Mouse (Mus musculus) adrenal gland, adult (tissue): ENCODE results near the gene Zbp1.

ENCODE experiments used
- DNase-seq, 2 experiments: peaks; one replicate each; pipeline ENCODE4 v3.0.0; 2022 to 2023; ENCODE audit warnings: low spot score in 1 of 2; ENCODE audit not compliant: inconsistent age in 2 of 2

Zbp1 gene

DNA sequence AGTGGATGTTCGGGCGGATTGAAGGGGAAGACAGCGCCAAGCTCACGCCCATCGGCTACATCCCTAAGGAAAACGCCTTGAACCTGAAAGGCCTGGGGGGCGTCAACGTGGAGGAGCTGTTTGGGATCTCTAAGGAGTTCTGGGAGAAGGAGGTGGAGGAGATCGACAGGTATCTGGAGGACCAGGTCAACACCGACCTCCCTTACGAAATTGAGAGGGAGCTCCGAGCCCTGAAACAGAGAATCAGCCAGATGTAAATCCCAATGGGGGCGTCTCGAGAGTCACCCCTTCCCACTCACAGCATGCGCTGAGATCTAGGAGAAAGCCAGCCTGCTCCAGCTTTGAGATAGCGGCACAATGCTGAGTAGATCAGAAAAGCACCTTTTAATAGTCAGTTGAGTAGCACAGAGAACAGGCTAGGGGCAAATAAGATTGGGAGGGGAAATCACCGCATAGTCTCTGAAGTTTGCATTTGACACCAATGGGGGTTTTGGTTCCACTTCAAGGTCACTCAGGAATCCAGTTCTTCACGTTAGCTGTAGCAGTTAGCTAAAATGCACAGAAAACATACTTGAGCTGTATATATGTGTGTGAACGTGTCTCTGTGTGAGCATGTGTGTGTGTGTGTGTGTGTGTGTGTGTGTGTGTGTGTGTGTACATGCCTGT, 60.2 kb downstream of the Zbp1 start:
- no peak for DNase-seq

DNA sequence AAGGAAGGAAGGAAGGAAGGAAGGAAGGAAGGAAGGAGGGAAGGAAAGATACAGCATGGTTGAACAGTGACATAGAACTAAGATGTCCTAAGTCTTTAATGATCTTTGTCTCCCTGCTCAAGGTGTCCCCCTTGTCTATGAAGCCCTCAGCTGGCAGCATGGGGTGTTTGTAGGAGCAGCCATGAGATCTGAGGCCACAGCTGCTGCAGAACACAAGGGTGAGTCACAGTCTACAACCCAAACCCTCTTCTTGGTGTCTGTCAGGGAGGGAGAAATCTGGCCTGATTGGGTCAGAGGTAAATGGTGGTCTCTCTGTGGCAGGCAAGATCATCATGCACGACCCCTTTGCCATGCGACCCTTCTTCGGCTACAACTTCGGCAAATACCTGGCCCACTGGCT, 60.9 kb downstream of the Zbp1 start:
- peak in 1 of 2 experiments; percentile 33 for DNase-seq

DNA sequence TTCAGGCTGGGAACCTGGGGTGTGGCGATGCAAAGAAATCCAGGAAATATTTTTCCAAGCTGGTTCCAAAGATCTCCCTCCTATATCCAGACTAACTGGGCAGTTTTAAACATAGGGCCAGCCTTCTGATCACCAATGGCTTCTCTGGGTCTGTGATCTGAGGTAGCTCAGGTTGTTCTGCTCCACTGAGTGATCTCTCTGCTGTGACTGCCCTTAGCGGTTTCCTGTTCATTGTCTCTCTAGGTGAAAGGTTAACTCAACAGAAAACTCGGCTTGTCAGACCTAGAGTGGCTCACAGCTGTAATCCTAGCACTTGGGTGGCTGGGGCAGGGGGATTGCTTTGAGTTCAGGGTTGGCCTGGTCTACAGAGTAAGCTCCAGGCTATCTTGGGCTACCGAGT, 61.3 kb downstream of the Zbp1 start:
- DNase-seq: no peak

DNA sequence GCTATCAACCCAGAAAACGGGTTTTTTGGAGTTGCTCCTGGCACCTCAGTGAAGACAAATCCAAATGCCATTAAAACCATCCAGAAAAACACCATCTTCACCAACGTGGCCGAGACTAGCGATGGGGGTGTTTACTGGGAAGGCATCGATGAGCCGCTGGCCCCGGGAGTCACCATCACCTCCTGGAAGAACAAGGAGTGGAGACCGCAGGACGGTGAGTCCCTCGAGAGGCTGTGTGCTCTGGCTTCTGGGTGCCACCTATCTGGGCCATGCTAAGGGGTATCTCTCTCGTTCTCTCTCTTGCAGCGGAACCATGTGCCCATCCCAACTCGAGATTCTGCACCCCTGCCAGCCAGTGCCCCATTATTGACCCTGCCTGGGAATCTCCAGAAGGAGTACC, 61.8 kb downstream of the Zbp1 start:
- DNase-seq: no peak
